Mouse (Mus musculus) erythroblast, embryonic 14.5 days (primary cell): ENCODE results near the gene Cdca3.

Experiments
- GATA1 ChIP-seq: IDR thresholded peaks from 2 replicates; pipeline ENCODE4 v1.6.1; 2012; ENCODE audit warnings: low read length, inconsistent platforms, mixed read lengths
- TAL1 ChIP-seq: IDR thresholded peaks from 3 replicates; pipeline ENCODE4 v1.6.1; 2012; ENCODE audit warnings: low read length, inconsistent platforms, mixed read lengths

DNA sequence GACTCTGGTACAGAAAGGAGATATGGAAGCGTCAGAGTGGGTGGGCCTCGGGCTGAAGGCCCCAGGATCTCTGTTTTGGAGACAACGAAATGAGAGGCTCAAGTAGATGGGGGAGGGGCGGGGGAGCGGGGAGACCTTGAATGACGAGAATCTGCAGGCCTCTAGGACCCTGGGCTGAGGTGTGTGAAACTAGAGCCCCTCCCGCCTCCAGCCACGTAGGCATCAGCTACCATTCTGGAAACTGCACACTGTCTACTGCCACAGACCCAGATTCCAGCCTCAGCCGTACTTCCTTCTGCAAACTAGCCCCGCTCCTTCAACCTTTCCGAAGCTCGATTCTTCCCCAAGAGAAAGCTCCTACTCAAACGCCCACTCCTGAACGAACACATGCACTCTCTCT lies 27.0 kb downstream of the Cdca3 start:
- TF ChIP-seq GATA1 (no peak), TAL1 (no peak)
